Mouse (Mus musculus): Measurements from ENCODE around the gene Naa60.
"Not testable (repeated sequence)": the region's sequence is repeated elsewhere in the genome, so short reads cannot be mapped to it uniquely, and the experiment has no call there.

Naa60 gene

GRCm38 (mm10) chr16:3872216-3873047, at the start of gene Naa60:
Gene Naa60, plus strand, starts transcription at chr16:3872375.
- peak; percentile 94 for DNase-seq (ENCODE audit: low spot score)

GRCm38 (mm10) chr16:3828021-3828420, 44.2 kb upstream of the Naa60 start:
- no peak for DNase-seq (ENCODE audit: low spot score)

- no peak for DNase-seq (ENCODE audit: low spot score)
These were observed 42.4 kb upstream of the Naa60 start for GRCm38 (mm10) chr16:3829727-3830126.

GRCm38 (mm10) chr16:3830588-3831109, 41.5 kb upstream of the Naa60 start, which contains the start of gene Olfr15:
Gene Olfr15, plus strand, starts transcription at chr16:3830878.
- DNase-seq (ENCODE audit: low spot score) = no peak

DNA sequence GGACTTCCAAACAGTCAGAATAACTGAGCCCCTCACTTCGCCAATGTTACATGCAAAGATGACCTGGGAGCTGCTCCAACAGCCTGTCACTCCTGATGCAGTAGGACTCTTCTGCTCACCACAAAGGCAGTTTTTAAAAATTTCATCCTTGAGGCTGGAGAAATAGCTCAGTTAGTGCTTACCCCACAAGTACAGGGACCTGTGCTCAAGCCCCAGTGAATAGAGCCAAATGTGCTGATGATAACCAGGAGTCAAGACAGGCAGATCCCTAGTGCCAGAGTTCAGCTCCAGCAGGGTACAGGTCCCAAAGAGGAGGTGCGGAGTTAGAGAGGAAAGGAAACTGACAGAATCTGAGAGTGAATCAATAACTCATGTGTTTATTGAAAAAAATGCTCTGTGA, 36.7 kb upstream of the Naa60 start:
- no peak for DNase-seq (ENCODE audit: low spot score)

DNA sequence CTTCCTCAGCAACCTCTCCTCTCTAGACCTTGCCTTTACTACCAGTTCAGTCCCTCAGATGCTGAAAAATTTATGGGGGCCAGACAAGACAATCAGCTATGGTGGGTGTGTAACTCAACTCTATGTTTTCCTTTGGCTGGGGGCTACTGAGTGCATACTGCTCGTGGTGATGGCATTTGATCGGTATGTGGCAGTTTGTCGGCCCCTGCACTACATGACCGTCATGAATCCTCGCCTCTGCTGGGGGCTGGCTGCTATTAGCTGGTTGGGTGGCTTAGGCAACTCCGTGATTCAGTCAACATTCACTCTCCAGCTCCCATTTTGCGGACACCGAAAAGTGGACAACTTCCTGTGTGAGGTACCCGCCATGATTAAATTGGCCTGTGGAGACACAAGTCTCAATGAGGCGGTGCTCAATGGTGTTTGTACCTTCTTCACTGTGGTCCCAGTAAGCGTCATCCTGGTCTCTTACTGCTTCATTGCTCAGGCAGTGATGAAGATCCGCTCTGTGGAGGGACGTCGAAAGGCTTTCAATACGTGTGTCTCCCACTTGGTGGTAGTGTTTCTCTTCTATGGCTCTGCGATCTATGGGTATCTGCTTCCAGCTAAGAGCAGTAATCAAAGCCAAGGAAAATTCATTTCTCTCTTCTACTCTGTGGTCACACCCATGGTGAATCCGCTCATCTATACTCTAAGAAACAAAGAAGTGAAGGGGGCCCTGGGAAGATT, 32.9 kb upstream of the Naa60 start:
- no peak for DNase-seq (ENCODE audit: low spot score)

DNA sequence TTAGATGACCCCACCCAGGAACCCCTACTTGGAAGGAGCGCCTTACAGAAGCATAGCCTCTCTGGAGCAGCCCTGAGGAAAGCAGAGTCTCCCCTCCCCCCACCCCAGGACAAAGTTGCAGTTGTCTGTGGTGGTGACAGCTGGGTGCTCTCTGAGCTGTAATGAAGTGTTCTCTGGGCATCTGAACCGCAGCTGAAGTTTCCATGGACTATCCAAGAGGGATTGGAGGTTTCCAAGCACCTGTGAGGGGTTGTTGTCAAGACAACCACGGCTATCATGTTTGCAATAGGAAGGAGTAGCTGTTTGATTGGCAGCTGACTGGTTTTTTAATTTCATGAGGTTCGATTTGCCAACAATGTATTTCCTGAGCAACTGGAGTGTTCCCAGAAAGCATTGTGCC, 29.2 kb upstream of the Naa60 start:
- DNase-seq (ENCODE audit: low spot score) = no peak

- DNase-seq (ENCODE audit: low spot score) = no peak
These were observed 28.4 kb upstream of the Naa60 start for GRCm38 (mm10) chr16:3843796-3844195.

GRCm38 (mm10) chr16:3846711-3847518, 25.3 kb upstream of the Naa60 start, which contains the start of gene Zfp174:
Gene Zfp174, plus strand, starts transcription at chr16:3847268.
- peak; percentile 99 for DNase-seq (ENCODE audit: low spot score)

- DNase-seq (ENCODE audit: low spot score) = no peak
These were observed 24.3 kb upstream of the Naa60 start for GRCm38 (mm10) chr16:3847871-3848270.

GRCm38 (mm10) chr16:3848416-3848815, 23.8 kb upstream of the Naa60 start:
- no peak for DNase-seq (ENCODE audit: low spot score)

- DNase-seq (ENCODE audit: low spot score) = not testable (repeated sequence)
These were observed 20.9 kb upstream of the Naa60 start for GRCm38 (mm10) chr16:3851301-3851700.

- no peak for DNase-seq (ENCODE audit: low spot score)
These were observed 19.6 kb upstream of the Naa60 start for GRCm38 (mm10) chr16:3852586-3852985.

- DNase-seq (ENCODE audit: low spot score) = no peak
These were observed 17.6 kb upstream of the Naa60 start for GRCm38 (mm10) chr16:3854437-3855182.

- DNase-seq (ENCODE audit: low spot score) = no peak
These were observed 16.4 kb upstream of the Naa60 start for GRCm38 (mm10) chr16:3855776-3856175.

GRCm38 (mm10) chr16:3859254-3859653, 12.9 kb upstream of the Naa60 start:
- no peak for DNase-seq (ENCODE audit: low spot score)

DNA sequence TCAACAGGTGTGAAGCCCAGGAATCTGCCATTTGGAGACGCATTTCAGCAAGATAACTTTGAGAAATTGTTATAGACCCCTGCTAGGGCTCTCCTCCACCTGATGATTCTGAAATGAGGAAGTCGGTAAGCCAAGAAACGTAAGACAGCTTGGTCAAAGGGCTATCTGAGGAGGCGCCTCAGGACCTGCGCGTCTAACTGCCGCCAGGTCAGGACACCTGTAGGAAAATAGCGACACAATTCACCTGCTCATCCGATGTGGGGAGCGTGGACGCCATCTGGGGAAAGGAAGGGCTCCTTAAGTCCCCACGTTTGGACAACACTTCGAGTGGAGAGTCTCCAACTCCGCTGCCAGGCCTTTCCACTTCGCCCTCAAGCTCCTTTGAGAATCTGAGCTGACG, 360 bp upstream of the Naa60 start:
- DNase-seq (ENCODE audit: low spot score) = no peak

DNA sequence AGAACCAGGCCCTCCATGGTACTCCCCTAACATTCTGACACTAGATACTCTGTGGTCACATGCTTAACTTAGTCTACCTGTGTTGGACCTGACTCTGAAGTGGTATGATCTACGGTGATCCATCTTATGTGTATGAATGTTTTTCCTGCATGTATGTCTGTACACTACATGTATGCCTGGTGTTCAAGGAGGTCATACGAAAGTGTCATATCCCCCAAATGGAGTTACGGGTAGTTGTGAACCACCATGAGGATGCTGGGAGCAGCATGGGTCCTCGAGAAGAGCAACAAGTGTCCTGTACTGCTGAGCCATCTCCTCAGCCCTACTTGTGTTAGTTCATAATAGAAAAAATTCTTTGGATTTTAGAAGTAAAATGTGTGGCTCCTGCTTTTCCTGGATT, 4.2 kb downstream of the Naa60 start:
- no peak for DNase-seq (ENCODE audit: low spot score)

DNA sequence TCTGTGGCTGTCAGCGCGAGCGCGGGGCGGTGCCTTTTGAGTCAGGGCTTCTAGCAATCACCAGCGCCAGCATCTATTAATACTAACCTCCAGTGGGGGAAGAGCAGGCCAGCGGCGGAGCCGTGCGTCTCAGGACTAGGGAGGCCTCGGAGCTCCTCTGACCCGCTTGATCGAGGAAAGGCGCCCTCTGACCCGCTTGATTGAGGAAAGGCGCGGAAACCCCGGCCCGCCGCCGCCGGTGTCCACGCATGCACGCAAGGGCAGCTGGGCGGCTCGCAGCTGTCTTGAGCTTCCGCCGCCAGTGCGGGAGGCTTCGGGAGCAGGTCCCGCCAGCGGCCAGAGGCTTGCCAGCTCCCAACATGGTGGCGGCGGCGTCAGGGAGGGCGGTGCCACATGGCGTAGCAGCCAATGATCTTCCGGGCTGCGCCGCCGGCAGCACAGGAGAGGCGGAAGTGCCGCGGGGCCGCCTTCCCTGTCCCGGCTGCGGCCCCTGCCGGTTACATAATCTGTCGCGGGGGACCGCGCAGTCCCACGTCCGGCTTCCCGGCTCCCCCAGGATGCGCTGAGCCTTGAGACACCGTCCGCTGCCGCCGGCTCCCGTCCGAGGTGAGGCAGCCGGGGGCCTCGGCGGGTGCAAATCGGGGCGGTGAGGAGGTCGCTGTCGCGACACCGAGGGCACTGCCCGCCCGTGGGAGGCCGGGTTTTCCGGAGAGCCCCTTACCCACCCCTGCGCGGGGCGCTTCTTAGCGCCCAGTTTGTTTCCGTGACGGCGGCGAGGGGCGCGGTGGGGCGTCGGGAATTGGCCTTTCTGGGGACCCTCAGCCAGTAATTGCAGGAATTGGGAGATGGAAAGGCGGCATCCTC, 12.3 kb downstream of the Naa60 start, which contains the start of the genes Zfp597 and Gm20695:
TSS of gene Zfp597 (minus strand) at position 361 of the 864 bp plus-strand sequence.
TSS of gene Gm20695 (plus strand) at position 448 of the 864 bp plus-strand sequence.
- DNase-seq (ENCODE audit: low spot score) = peak; percentile 95

DNA sequence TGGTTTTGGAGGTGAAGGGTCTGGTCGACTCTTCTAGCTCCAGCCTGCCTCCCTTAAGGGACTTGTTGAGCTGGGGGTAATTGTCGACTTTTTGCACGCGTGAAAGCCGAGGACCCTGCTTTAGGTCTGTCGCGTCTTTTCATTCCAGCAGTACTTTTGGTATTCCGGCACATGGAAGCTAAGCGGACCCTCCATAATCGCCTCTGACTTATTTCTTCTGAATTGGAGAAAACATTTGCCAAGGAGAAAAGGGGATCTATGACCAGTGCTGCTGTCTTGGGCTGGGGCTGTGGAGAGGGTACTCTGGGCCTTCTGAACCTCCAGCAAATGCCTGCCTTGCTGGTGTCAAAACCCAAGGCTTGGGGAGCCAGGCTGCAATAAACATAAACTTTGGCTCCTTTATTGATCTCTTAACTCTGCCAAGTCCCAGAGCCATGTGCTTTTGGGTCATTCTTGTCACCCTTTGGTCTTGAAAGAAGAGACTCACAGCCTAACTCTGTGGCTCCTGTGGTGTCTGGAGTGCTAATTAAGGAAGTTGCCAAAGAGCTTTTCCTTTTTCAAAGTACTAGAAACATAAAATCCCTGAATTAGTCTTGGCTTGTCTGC, 13.0 kb downstream of the Naa60 start:
- DNase-seq (ENCODE audit: low spot score) = no peak

Measured in lung, postnatal 25 days (tissue).